Mouse (Mus musculus): ENCODE results near the gene Mark4. TPM values are rescaled to one million over a fixed set of nuclear protein-coding genes. Genes with fewer than 3 reads are reported as not detected.

Gene Mark4
- total RNA-seq, 1 experiment, result 9.9 TPM

GRCm38 (mm10) chr7:19378049-19378448 is 80.6 kb downstream of the Mark4 start:
- Histone ChIP-seq H3K4me1 (ENCODE audit: control insufficient read depth in 2 of 2, insufficient read depth in 2 of 2, low read length in 2 of 2, poor library complexity in 1 of 2) (peaks cover 0 to 7% of the 10 kb centered on the region in 2 experiments; a peak in 1 of 4 replicates), H3K9ac (ENCODE audit: insufficient read depth, low read depth, low read length, poor library complexity, severe bottlenecking) (0 out of 2 replicates have a peak overlapping the region, but pooled peaks have one; percentile 12), H3K9me3 (ENCODE audit: control insufficient read depth, insufficient read depth, low read depth, low read length) (no peaks in the 10 kb centered on the region), H3K36me3 (ENCODE audit: control insufficient read depth, insufficient read depth, low read length, poor library complexity, severe bottlenecking) (no peaks in the 10 kb centered on the region; the same call in 1 of the 2 replicates), H3K4me3 (ENCODE audit: insufficient read depth in 1 of 2, low read depth in 1 of 2, low read length in 2 of 2, poor library complexity in 1 of 2, severe bottlenecking in 1 of 2) (peak overlapping the region; percentile 43 to 48), H3K27ac (ENCODE audit: insufficient read depth, low read depth, low read length, poor library complexity, severe bottlenecking) (no peak overlapping the region)
- TF ChIP-seq ZC3H11A (IDR thresholded peaks at IDR 0.05; ENCODE audit: borderline replicate concordance, low read depth, low read length), result no peak
- no peak for TF ChIP-seq MAFK (IDR thresholded peaks at IDR 0.05; ENCODE audit: insufficient read depth, low read depth, low read length)
- no peak for TF ChIP-seq ZNF384 (IDR thresholded peaks at IDR 0.05; ENCODE audit: low read depth, low read length)
- no peak for TF ChIP-seq CHD2 (IDR thresholded peaks at IDR 0.05; ENCODE audit: low read depth, low read length)
- TF ChIP-seq HCFC1 (IDR thresholded peaks at IDR 0.05; ENCODE audit: borderline replicate concordance, insufficient read depth, low read length), result no peak
- no peak for DNase-seq (ENCODE audit: low read depth, low spot score)
- in situ Hi-C loops (cut with MboI; ENCODE audit: low sequenced_read_pairs in 2 of 2, unreplicated experiment in 2 of 2), result no loop called here

GRCm38 (mm10) chr7:19376019-19376418 is 82.6 kb downstream of the Mark4 start:
- no peaks in the 10 kb centered on the region for H3K9me3 ChIP-seq (ENCODE audit: control insufficient read depth, insufficient read depth, low read depth, low read length)
- no peak for DNase-seq (ENCODE audit: low read depth, low spot score)
- H3K4me3 ChIP-seq (ENCODE audit: insufficient read depth in 1 of 2, low read depth in 1 of 2, low read length in 2 of 2, poor library complexity in 1 of 2, severe bottlenecking in 1 of 2), result no peak overlapping the region; a peak in 1 of 4 replicates
- no peak overlapping the region for H3K9ac ChIP-seq (ENCODE audit: insufficient read depth, low read depth, low read length, poor library complexity, severe bottlenecking)
- H3K36me3 ChIP-seq (ENCODE audit: control insufficient read depth, insufficient read depth, low read length, poor library complexity, severe bottlenecking), result no peaks in the 10 kb centered on the region; the same call in 1 of the 2 replicates
- in situ Hi-C loops (cut with MboI; ENCODE audit: low sequenced_read_pairs in 2 of 2, unreplicated experiment in 2 of 2), result no loop called here
- peaks cover 0 to 7% of the 10 kb centered on the region in 2 experiments; a peak in 1 of 4 replicates for H3K4me1 ChIP-seq (ENCODE audit: control insufficient read depth in 2 of 2, insufficient read depth in 2 of 2, low read length in 2 of 2, poor library complexity in 1 of 2)
- no peak for TF ChIP-seq ZC3H11A (IDR thresholded peaks at IDR 0.05; ENCODE audit: borderline replicate concordance, low read depth, low read length)
- TF ChIP-seq MAFK (IDR thresholded peaks at IDR 0.05; ENCODE audit: insufficient read depth, low read depth, low read length), result no peak
- no peak for TF ChIP-seq ZNF384 (IDR thresholded peaks at IDR 0.05; ENCODE audit: low read depth, low read length)
- no peak for TF ChIP-seq HCFC1 (IDR thresholded peaks at IDR 0.05; ENCODE audit: borderline replicate concordance, insufficient read depth, low read length)
- no peak for TF ChIP-seq CHD2 (IDR thresholded peaks at IDR 0.05; ENCODE audit: low read depth, low read length)
- H3K27ac ChIP-seq (ENCODE audit: insufficient read depth, low read depth, low read length, poor library complexity, severe bottlenecking), result no peak overlapping the region

GRCm38 (mm10) chr7:19375368-19375767 is 83.3 kb downstream of the Mark4 start:
- TF ChIP-seq MAFK (IDR thresholded peaks at IDR 0.05; ENCODE audit: insufficient read depth, low read depth, low read length) (no peak), HCFC1 (IDR thresholded peaks at IDR 0.05; ENCODE audit: borderline replicate concordance, insufficient read depth, low read length) (no peak), CHD2 (IDR thresholded peaks at IDR 0.05; ENCODE audit: low read depth, low read length) (no peak), ZC3H11A (IDR thresholded peaks at IDR 0.05; ENCODE audit: borderline replicate concordance, low read depth, low read length) (no peak), ZNF384 (IDR thresholded peaks at IDR 0.05; ENCODE audit: low read depth, low read length) (no peak)
- peak overlapping the region; percentile 54; the same call in 1 of the 2 replicates for H3K9ac ChIP-seq (ENCODE audit: insufficient read depth, low read depth, low read length, poor library complexity, severe bottlenecking)
- DNase-seq (ENCODE audit: low read depth, low spot score), result no peak
- peak overlapping the region; percentile 36 to 69; a peak in 3 of 4 replicates for H3K4me3 ChIP-seq (ENCODE audit: insufficient read depth in 1 of 2, low read depth in 1 of 2, low read length in 2 of 2, poor library complexity in 1 of 2, severe bottlenecking in 1 of 2)
- H3K9me3 ChIP-seq (ENCODE audit: control insufficient read depth, insufficient read depth, low read depth, low read length), result no peaks in the 10 kb centered on the region
- peaks cover 0 to 7% of the 10 kb centered on the region in 2 experiments; a peak in 1 of 4 replicates for H3K4me1 ChIP-seq (ENCODE audit: control insufficient read depth in 2 of 2, insufficient read depth in 2 of 2, low read length in 2 of 2, poor library complexity in 1 of 2)
- H3K36me3 ChIP-seq (ENCODE audit: control insufficient read depth, insufficient read depth, low read length, poor library complexity, severe bottlenecking), result no peaks in the 10 kb centered on the region; the same call in 1 of the 2 replicates
- in situ Hi-C loops (cut with MboI; ENCODE audit: low sequenced_read_pairs in 2 of 2, unreplicated experiment in 2 of 2), result no loop called here
- H3K27ac ChIP-seq (ENCODE audit: insufficient read depth, low read depth, low read length, poor library complexity, severe bottlenecking), result no peak overlapping the region

Other genes with a start within 250 kb of the Mark4 start
- 3.8 TPM in 2 replicates for gene Gpr4, start 246.3 kb downstream of the Mark4 start, total RNA-seq (2012; rRNA removed)
- 12.6 and 15.8 TPM in 2 replicates for gene Opa3, start 230.5 kb downstream of the Mark4 start, total RNA-seq (2012; rRNA removed)
- gene Vasp, start 187.0 kb downstream of the Mark4 start, total RNA-seq (2012; rRNA removed), result 92.5 and 108 TPM in 2 replicates
- gene Ppm1n, start 178.8 kb downstream of the Mark4 start, total RNA-seq (2012; rRNA removed), result 2.9 and 9.7 TPM in 2 replicates
- 9.9 and 10.8 TPM in 2 replicates for gene Rtn2, start 176.2 kb downstream of the Mark4 start, total RNA-seq (2012; rRNA removed)
- 5.8 and 6.3 TPM in 2 replicates for gene Fosb, start 148.8 kb downstream of the Mark4 start, total RNA-seq (2012; rRNA removed)
- 48.0 and 53.2 TPM in 2 replicates for gene Ercc1, start 114.0 kb downstream of the Mark4 start, total RNA-seq (2012; rRNA removed)
- 18.3 and 26.7 TPM in 2 replicates for gene Cd3eap, start 99.3 kb downstream of the Mark4 start, total RNA-seq (2012; rRNA removed)
- 5.3 and 7.4 TPM in 2 replicates for gene Ppp1r13l, start 99.1 kb downstream of the Mark4 start, total RNA-seq (2012; rRNA removed)
- gene Ercc2, start 76.8 kb downstream of the Mark4 start, total RNA-seq (2012; rRNA removed), result 38.8 and 62.6 TPM in 2 replicates
- 10.1 and 19.5 TPM in 2 replicates for gene Klc3, start 54.7 kb downstream of the Mark4 start, total RNA-seq (2012; rRNA removed)
- 0.85 and 1.1 TPM in 2 replicates for gene Ckm, start 54.0 kb downstream of the Mark4 start, total RNA-seq (2012; rRNA removed)
- 0.85 and 2.2 TPM in 2 replicates for gene Exoc3l2, start 4.5 kb upstream of the Mark4 start, total RNA-seq (2012; rRNA removed)
- gene Bloc1s3, start 49.5 kb upstream of the Mark4 start, total RNA-seq (2012; rRNA removed), result 3.1 and 3.4 TPM in 2 replicates
- gene Trappc6a, start 49.6 kb upstream of the Mark4 start, total RNA-seq (2012; rRNA removed), result 33.2 and 56.7 TPM in 2 replicates
- gene Nkpd1, start 59.0 kb upstream of the Mark4 start, total RNA-seq (2012; rRNA removed), result 0.54 and 0.79 TPM in 2 replicates
- gene Ppp1r37, start 104.3 kb upstream of the Mark4 start, total RNA-seq (2012; rRNA removed), result 25.3 and 37.7 TPM in 2 replicates
- gene Zfp296, start 118.5 kb upstream of the Mark4 start, total RNA-seq (2012; rRNA removed), result 32.2 and 35.3 TPM in 2 replicates
- 42.1 and 54.2 TPM in 2 replicates for gene Gemin7, start 118.8 kb upstream of the Mark4 start, total RNA-seq (2012; rRNA removed)
- 52.7 and 83.4 TPM in 2 replicates for gene Clasrp, start 145.7 kb upstream of the Mark4 start, total RNA-seq (2012; rRNA removed)
- 13.9 and 15.1 TPM in 2 replicates for gene Relb, start 170.6 kb upstream of the Mark4 start, total RNA-seq (2012; rRNA removed)
- 129 and 156 TPM in 2 replicates for gene Clptm1, start 206.2 kb upstream of the Mark4 start, total RNA-seq (2012; rRNA removed)
- not detected in 2 replicates for gene Apoc2, start 219.1 kb upstream of the Mark4 start, total RNA-seq (2012; rRNA removed)
- gene Gm44805, start 222.6 kb upstream of the Mark4 start, total RNA-seq (2012; rRNA removed), result 0.48 TPM in 1 of 2 replicates, not detected in the other
- 0.27 and 0.48 TPM in 2 replicates for gene Apoc4, start 222.7 kb upstream of the Mark4 start, total RNA-seq (2012; rRNA removed)
- 72.3 and 106 TPM in 2 replicates for gene Apoc1, start 233.8 kb upstream of the Mark4 start, total RNA-seq (2012; rRNA removed)
- 683 and 2,144 TPM in 2 replicates for gene Apoe, start 240.4 kb upstream of the Mark4 start, total RNA-seq (2012; rRNA removed)